Mouse (Mus musculus) heart, embryonic 14.5 days (tissue): ENCODE results near the gene Nusap1. TPM values are rescaled to one million over a fixed set of nuclear protein-coding genes. Genes with fewer than 3 reads are reported as not detected.

Experiments used
- ATAC-seq: fragments of 200-750 bp; cut with Nextera tagmentation; 2 replicates; pipeline ENCODE4 v1.8.0; 2017; ENCODE audit warnings: low read depth, moderate TSS enrichment; ENCODE audit not compliant: insufficient number of reproducible peaks, insufficient read depth, low FRiP score
- H3K27ac ChIP-seq, 2 experiments: fragments of 200-500 bp in 1 of 2; fragments of 300-500 bp in 1 of 2; sonication (generic) in 1 of 2; replicated peaks in 1 of 2; 2 replicates each; pipeline ENCODE4 v1.5.1; 2012 to 2014; ENCODE audit warnings: low read depth in 2 of 2, low read length in 2 of 2, control low read depth in 1 of 2, mild to moderate bottlenecking in 1 of 2, mixed read lengths in 1 of 2; ENCODE audit not compliant: control insufficient read depth in 1 of 2, insufficient read depth in 1 of 2
- H3K27me3 ChIP-seq: fragments of 300-500 bp; sonication (generic); 2 replicates; pipeline ENCODE4 v1.6.1; 2014; ENCODE audit warnings: mild to moderate bottlenecking, low read length, control low read depth; ENCODE audit not compliant: control insufficient read depth, insufficient read depth
- H3K36me3 ChIP-seq: fragments of 300-500 bp; sonication (generic); 2 replicates; pipeline ENCODE4 v1.6.1; 2014; ENCODE audit warnings: mild to moderate bottlenecking, control low read depth, low read length, mixed read lengths; ENCODE audit not compliant: control insufficient read depth, insufficient read depth
- H3K4me1 ChIP-seq, 2 experiments: fragments of 200-500 bp in 1 of 2; fragments of 300-500 bp in 1 of 2; sonication (generic) in 1 of 2; 2 replicates each; pipeline ENCODE4 v1.6.1; 2012 to 2014; ENCODE audit warnings: low read length in 2 of 2, control low read depth in 1 of 2, mixed read lengths in 1 of 2; ENCODE audit not compliant: control insufficient read depth in 2 of 2, insufficient read depth in 2 of 2
- H3K4me2 ChIP-seq: fragments of 300-500 bp; sonication (generic); 2 replicates; pipeline ENCODE4 v1.6.1; 2014; ENCODE audit warnings: mild to moderate bottlenecking, low read length
- H3K4me3 ChIP-seq, 2 experiments: fragments of 200-500 bp in 1 of 2; fragments of 300-500 bp in 1 of 2; sonication (generic) in 1 of 2; 2 replicates each; pipeline ENCODE4 v1.5.1; 2012 to 2014; ENCODE audit warnings: low read length in 2 of 2, mild to moderate bottlenecking in 2 of 2, control low read depth in 1 of 2, low read depth in 1 of 2, moderate library complexity in 1 of 2; ENCODE audit not compliant: control insufficient read depth in 1 of 2, insufficient read depth in 1 of 2
- H3K9ac ChIP-seq: fragments of 300-500 bp; sonication (generic); 2 replicates; pipeline ENCODE4 v1.6.1; 2014; ENCODE audit warnings: mild to moderate bottlenecking, low read length
- H3K9me3 ChIP-seq: fragments of 300-500 bp; sonication (generic); 2 replicates; pipeline ENCODE4 v1.6.1; 2016; ENCODE audit warnings: low read length, control low read depth; ENCODE audit not compliant: control insufficient read depth
- WGBS: fragments of 180-500 bp; shearing (Covaris S2); extraction: QIAGEN DNeasy Blood & Tissue Kit; methylation state at CpG from one replicate; pipeline ENCODE4 v1.1.7; 2014; 5-methylcytosine and 5-hydroxymethylcytosine counted together
- polyA plus RNA-seq: library from polyadenylated mRNA; unstranded; fragments of >200 nt; fragmentation: Nextera tagmentation; extraction: Ambion mirVana; gene quantifications from 2 replicates; pipeline ENCODE4 v1.2.1, GENCODE M21; 2014

Nusap1 gene
- polyA plus RNA-seq, 1 experiment from 2014 or later: 39.7 TPM

DNA sequence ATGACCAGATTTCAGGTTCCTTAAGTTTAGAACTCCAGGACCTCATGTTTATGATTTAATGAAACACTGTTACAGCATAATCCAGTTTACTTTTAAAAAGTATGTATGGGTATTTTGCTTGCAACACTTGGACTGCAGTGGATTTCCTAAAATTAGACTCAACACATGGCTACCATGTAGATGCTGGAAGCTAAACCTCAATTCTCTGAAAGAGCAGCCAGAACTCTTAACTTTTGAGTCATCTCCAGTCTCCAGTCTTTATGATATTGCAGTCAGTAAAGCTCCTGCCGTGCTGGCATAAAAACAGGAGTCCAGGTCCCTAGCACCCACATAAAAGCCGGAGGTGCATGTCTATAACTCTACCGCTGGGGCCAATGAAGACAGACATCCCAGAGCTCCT, 81.9 kb downstream of the Nusap1 start:
- Histone ChIP-seq H3K9me3 (no peaks in the 10 kb centered on the region), H3K9ac (no peak overlapping the region), H3K27ac (no peak overlapping the region), H3K4me3 (no peak overlapping the region), H3K4me2 (no peak overlapping the region), H3K4me1 (no peaks in the 10 kb centered on the region), H3K27me3 (no peaks in the 10 kb centered on the region), H3K36me3 (peaks cover 35% of the 10 kb centered on the region)
- no peak for ATAC-seq
- 93% methylated on average over 3 of the region's 3 CpGs for WGBS

Other genes starting within 250 kb of the Nusap1 start
- 3.7 and 4.4 TPM in 2 replicates for gene Ino80, start 140.6 kb upstream of the Nusap1 start, polyA plus RNA-seq
- gene Exd1, start 70.7 kb upstream of the Nusap1 start, polyA plus RNA-seq: 0.04 and 0.14 TPM in 2 replicates
- gene Chp1, start 70.6 kb upstream of the Nusap1 start, polyA plus RNA-seq: 46.4 and 48.7 TPM in 2 replicates
- 17.7 and 20.7 TPM in 2 replicates for gene Oip5, start 171 bp downstream of the Nusap1 start, polyA plus RNA-seq
- gene Ndufaf1, start 44.5 kb downstream of the Nusap1 start, polyA plus RNA-seq: 54.5 and 55.5 TPM in 2 replicates
- 16.2 and 19.8 TPM in 2 replicates for gene Rtf1, start 56.8 kb downstream of the Nusap1 start, polyA plus RNA-seq
- gene Itpka, start 124.0 kb downstream of the Nusap1 start, polyA plus RNA-seq: 2.1 and 2.4 TPM in 2 replicates
- 0.23 and 0.32 TPM in 2 replicates for gene Ltk, start 142.1 kb downstream of the Nusap1 start, polyA plus RNA-seq
- 16.8 and 17.6 TPM in 2 replicates for gene Rpap1, start 169.2 kb downstream of the Nusap1 start, polyA plus RNA-seq
- 6.4 and 6.6 TPM in 2 replicates for gene Tyro3, start 179.4 kb downstream of the Nusap1 start, polyA plus RNA-seq